Mouse (Mus musculus): ENCODE measurements at regions not wholly inside any gene's neighbourhood (a gene's known extent, or its start where the extent isn't known, plus 50 kb on each side); places are given as distances from the start of the nearest gene placed in this dataset.
A peak's percentile ranks its signal among the peaks of the same experiment; 100 is the strongest.

DNA sequence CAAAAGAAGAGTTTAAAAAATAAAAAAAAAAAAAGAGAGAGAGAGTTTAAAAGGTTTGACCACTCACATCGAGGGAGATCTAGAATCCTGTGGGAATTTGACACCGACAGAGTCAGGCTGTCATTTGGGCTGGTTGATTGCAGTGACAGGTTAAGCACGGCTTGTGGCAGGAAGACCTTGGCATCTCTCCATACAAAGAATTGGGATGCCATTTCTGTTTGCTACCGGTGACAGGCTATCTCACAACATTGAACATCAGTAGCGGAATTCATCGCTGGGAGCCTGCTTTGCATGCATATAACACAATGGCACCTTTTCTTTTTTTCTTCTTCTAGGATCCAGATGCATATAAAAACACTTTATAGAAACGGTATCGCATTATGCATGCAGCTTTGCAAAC, 53.7 kb upstream of the Gm26657 start:
- no peaks in the 10 kb centered on the region for H3K9me3 ChIP-seq
- no peaks in the 10 kb centered on the region for H3K36me3 ChIP-seq
- peaks cover 7% of the 10 kb centered on the region for H3K4me1 ChIP-seq (replicated peaks)
- 72% methylated on average over 8 of the region's 8 CpGs for WGBS
- ATAC-seq (ENCODE audit: insufficient number of reproducible peaks, insufficient read depth, low FRiP score, low TSS enrichment, low read depth) = no peak
- H3K9ac ChIP-seq (replicated peaks) = no peak overlapping the region
- no peak overlapping the region for H3K27ac ChIP-seq
- H3K4me2 ChIP-seq = no peak overlapping the region
- peaks cover 8% of the 10 kb centered on the region; the same call in 1 of the 2 replicates for H3K27me3 ChIP-seq
- H3K4me3 ChIP-seq (replicated peaks) = no peak overlapping the region

DNA sequence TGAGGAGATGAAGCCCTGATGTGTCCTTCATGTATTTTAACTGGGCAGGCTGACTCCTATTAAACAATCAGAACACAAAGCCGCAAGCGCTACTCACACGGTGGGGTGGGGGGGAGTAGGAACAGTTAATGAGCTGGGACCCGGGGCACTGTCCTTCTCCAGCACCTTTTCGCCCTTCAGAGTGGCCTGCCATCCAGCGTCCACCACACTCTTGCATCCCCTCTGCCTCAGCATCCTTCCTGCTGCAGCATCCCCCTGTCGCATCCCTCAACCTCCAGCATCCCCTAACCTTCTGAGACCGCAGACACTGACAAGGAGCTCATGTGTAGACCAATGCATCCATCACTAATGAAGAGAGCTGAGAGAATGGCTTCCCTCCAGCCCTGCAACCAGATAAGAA, 54.2 kb upstream of the Gm26657 start:
- H3K4me1 ChIP-seq (replicated peaks) = peaks cover 10% of the 10 kb centered on the region
- H3K4me2 ChIP-seq = peak overlapping the region; percentile 27
- no peaks in the 10 kb centered on the region for H3K9me3 ChIP-seq
- ATAC-seq (ENCODE audit: insufficient number of reproducible peaks, insufficient read depth, low FRiP score, low TSS enrichment, low read depth) = no peak
- H3K4me3 ChIP-seq (replicated peaks) = no peak overlapping the region
- 47% methylated on average over 8 of the region's 8 CpGs for WGBS
- no peak overlapping the region for H3K9ac ChIP-seq (replicated peaks)
- H3K36me3 ChIP-seq = no peaks in the 10 kb centered on the region
- H3K27ac ChIP-seq = no peak overlapping the region
- H3K27me3 ChIP-seq = peaks cover 8% of the 10 kb centered on the region; the same call in 1 of the 2 replicates

DNA sequence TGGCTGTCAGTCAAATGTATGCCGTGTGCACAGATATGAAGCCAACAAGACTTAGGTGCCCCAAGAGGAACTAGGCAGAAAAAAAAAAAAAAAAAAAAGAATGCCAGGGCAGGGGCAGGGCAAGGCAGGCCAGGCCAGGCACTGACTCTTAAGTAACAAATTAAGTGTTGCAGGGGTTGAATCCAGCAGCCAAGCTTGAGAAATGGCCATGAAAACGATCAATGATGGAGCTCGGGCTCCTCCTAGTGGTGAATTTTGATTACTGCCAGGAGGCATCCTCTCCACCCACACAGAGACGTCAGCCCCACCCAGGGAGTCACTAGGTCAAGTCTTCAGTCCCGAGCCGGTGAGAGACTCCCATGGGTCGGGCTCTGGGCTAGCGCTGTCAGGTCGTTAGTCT, 54.7 kb upstream of the Gm26657 start:
- no peak overlapping the region for H3K4me3 ChIP-seq (replicated peaks)
- no peak overlapping the region for H3K27ac ChIP-seq
- WGBS = 9% methylated on average over 9 of the region's 9 CpGs
- peaks cover 10% of the 10 kb centered on the region for H3K4me1 ChIP-seq (replicated peaks)
- H3K4me2 ChIP-seq = peak overlapping the region; percentile 27
- H3K27me3 ChIP-seq = peaks cover 8% of the 10 kb centered on the region; the same call in 1 of the 2 replicates
- no peaks in the 10 kb centered on the region for H3K9me3 ChIP-seq
- peak; percentile 20; the same call in 1 of the 2 replicates for ATAC-seq (ENCODE audit: insufficient number of reproducible peaks, insufficient read depth, low FRiP score, low TSS enrichment, low read depth)
- H3K36me3 ChIP-seq = no peaks in the 10 kb centered on the region
- no peak overlapping the region for H3K9ac ChIP-seq (replicated peaks)

DNA sequence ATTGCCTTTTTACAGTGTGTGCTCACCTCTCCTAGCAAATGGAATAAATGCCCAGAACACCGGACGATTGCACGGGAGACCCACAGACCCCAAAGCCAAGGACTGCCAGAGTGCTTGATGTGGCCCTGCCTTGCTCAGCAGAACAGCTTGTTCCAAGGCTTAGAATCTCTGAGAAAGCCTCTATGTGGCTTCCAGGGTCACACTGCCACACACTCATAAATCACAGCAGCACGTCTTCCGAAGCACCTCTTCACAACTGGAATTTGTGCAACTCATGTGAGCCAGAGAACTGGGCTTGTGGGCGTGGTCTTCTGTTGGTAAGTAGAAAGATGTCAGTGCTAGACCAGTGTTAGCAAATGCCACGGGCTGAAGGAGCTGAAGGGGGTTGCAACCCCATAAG, 55.8 kb upstream of the Gm26657 start:
- 73% methylated on average over 7 of the region's 7 CpGs for WGBS
- no peak overlapping the region for H3K4me3 ChIP-seq (replicated peaks)
- no peak overlapping the region for H3K4me2 ChIP-seq
- no peak overlapping the region for H3K9ac ChIP-seq (replicated peaks)
- H3K27me3 ChIP-seq = peaks cover 8% of the 10 kb centered on the region; the same call in 1 of the 2 replicates
- H3K27ac ChIP-seq = no peak overlapping the region
- H3K4me1 ChIP-seq (replicated peaks) = peaks cover 10% of the 10 kb centered on the region
- ATAC-seq (ENCODE audit: insufficient number of reproducible peaks, insufficient read depth, low FRiP score, low TSS enrichment, low read depth) = no peak
- H3K9me3 ChIP-seq = no peaks in the 10 kb centered on the region
- no peaks in the 10 kb centered on the region for H3K36me3 ChIP-seq

DNA sequence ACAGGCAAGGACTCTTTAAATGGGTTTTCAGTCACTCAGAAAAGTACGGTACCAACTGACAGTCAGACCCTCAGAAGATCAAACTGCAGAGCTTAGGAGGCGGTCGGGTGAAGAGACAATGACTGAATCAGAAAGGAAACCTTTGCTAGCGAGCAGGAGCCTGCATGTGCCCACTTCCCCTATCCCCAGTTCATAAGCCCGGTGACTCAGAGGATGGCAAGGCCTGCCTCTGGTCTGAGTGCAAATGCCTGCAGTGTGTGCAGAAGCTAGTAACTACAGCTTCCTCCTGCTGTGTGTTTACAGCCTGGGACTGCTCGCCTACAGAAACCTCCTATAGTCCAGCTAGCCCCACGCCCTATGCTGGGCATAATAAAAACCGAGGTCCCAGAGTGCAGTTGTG, 58.7 kb upstream of the Gm26657 start:
- H3K4me1 ChIP-seq (replicated peaks) = peaks cover 10% of the 10 kb centered on the region
- peaks cover 7% of the 10 kb centered on the region; the same call in 1 of the 2 replicates for H3K27me3 ChIP-seq
- H3K9ac ChIP-seq (replicated peaks) = no peak overlapping the region
- no peak for ATAC-seq (ENCODE audit: insufficient number of reproducible peaks, insufficient read depth, low FRiP score, low TSS enrichment, low read depth)
- H3K9me3 ChIP-seq = no peaks in the 10 kb centered on the region
- no peak overlapping the region for H3K4me3 ChIP-seq (replicated peaks)
- H3K36me3 ChIP-seq = no peaks in the 10 kb centered on the region
- no peak overlapping the region for H3K27ac ChIP-seq
- 48% methylated on average over 8 of the region's 8 CpGs for WGBS
- H3K4me2 ChIP-seq = no peak overlapping the region

DNA sequence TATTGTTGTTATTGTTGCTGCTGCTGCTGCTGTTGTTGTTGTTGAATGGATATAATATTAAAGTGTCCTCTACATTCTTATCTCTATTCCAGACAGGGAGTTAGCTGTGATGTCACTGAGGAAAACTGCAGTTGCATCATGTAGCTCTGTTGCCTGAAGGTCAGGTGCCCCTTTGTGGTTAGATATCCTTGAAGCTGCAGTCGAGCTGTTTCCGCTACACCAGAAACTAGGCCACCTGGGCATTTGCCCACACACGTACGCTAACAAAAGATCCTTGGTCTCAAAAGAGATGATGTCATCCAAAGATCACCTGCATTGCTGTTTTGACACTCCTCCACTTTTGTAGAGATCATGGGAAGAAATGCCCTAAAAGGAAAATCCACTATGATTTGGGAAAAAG, 66.0 kb upstream of the Gm26657 start:
- ATAC-seq (ENCODE audit: insufficient number of reproducible peaks, insufficient read depth, low FRiP score, low TSS enrichment, low read depth) = no peak
- WGBS = 92% methylated on average over 4 of the region's 4 CpGs
- 0 out of 2 replicates have a peak, but pooled peaks cover 6% of the 10 kb centered on the region for H3K9me3 ChIP-seq
- no peaks in the 10 kb centered on the region for H3K4me1 ChIP-seq (replicated peaks)
- no peaks in the 10 kb centered on the region for H3K36me3 ChIP-seq
- H3K9ac ChIP-seq (replicated peaks) = no peak overlapping the region
- H3K4me2 ChIP-seq = no peak overlapping the region
- H3K4me3 ChIP-seq (replicated peaks) = no peak overlapping the region
- H3K27ac ChIP-seq = no peak overlapping the region
- no peaks in the 10 kb centered on the region for H3K27me3 ChIP-seq

DNA sequence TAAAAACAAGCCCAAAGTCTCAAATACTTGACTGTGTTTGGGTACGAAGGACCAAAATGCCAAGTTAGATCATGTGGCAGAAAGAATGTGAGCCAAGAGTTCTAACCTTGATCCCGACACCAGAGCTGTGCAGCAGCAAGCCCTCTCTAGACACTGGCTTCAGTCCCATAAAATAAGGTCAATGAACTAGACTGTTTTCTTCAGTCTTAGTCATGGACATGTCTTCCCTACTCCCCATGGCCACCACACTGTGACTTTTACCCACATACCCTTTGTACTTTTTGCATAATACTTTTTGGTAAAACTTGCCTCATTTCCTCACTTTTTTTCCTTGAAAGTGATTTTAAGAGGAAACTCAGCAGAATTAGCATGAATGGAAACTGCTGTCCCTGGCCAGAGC, 74.9 kb upstream of the Gm26657 start:
- no peak overlapping the region for H3K27ac ChIP-seq
- 80% methylated on average over 2 of the region's 2 CpGs for WGBS

DNA sequence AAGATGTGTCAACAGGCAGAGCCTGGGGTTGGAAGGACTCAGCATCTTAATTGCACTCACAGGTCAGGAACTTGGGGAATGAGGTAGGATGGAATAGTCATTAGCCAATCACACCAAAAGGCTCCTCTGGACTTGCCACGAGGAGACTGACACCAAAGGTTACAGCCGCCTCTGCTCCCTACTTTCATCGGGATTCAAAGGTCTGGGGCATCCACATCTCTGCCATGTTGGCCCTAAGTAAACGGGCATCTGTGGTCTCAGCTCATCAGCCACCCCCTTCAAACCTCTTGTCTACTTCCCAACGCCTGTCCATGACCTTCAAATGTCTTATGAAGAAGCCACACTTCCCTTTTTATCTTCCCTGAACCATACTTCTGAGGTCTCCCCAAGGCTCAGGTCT, 78.1 kb upstream of the Gm26657 start:
- no peaks in the 10 kb centered on the region for H3K36me3 ChIP-seq
- no peak overlapping the region for H3K4me3 ChIP-seq (replicated peaks)
- H3K4me1 ChIP-seq (replicated peaks) = peaks cover 7% of the 10 kb centered on the region; the same call in 1 of the 2 replicates
- ATAC-seq (ENCODE audit: insufficient number of reproducible peaks, insufficient read depth, low FRiP score, low TSS enrichment, low read depth) = no peak
- no peak overlapping the region for H3K9ac ChIP-seq (replicated peaks)
- H3K27ac ChIP-seq = no peak overlapping the region
- H3K4me2 ChIP-seq = no peak overlapping the region
- no peaks in the 10 kb centered on the region for H3K27me3 ChIP-seq
- 61% methylated on average over 5 of the region's 5 CpGs for WGBS
- no peaks in the 10 kb centered on the region for H3K9me3 ChIP-seq

More for the DNA sequence above, 74.9 kb upstream of the Gm26657 start:
- H3K9me3 ChIP-seq = no peaks in the 10 kb centered on the region
- no peak overlapping the region for H3K4me3 ChIP-seq (replicated peaks)
- no peak for ATAC-seq (ENCODE audit: insufficient number of reproducible peaks, insufficient read depth, low FRiP score, low TSS enrichment, low read depth)
- H3K27me3 ChIP-seq = no peaks in the 10 kb centered on the region
- no peak overlapping the region for H3K4me2 ChIP-seq
- no peak overlapping the region for H3K9ac ChIP-seq (replicated peaks)
- H3K36me3 ChIP-seq = no peaks in the 10 kb centered on the region
- no peaks in the 10 kb centered on the region for H3K4me1 ChIP-seq (replicated peaks)

DNA sequence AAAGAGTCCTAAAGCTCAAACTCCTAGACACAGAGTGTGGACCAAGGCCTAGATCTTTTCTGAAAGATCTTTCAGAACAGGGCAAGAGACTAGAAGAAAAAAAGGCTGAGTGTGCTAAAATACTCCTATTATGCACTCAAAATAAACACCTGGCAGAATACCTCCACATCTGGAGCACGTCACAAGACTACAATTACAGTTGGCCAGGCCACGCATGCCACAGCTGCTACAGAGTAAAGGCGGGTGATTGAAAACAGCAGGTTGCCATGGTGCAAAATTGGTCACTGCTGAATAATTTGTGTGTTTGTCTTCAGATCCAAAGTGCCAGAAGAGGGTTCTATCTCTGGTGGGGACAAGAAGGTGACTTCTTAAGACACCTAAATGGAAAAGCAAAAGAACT, 82.8 kb upstream of the Gm26657 start:
- Histone ChIP-seq H3K4me1 (replicated peaks) (peaks cover 15% of the 10 kb centered on the region), H3K9ac (replicated peaks) (no peak overlapping the region), H3K36me3 (no peaks in the 10 kb centered on the region), H3K9me3 (no peaks in the 10 kb centered on the region), H3K4me3 (replicated peaks) (no peak overlapping the region), H3K27ac (0 out of 2 replicates have a peak overlapping the region, but pooled peaks have one; percentile 29), H3K4me2 (no peak overlapping the region), H3K27me3 (no peaks in the 10 kb centered on the region; the same call in 1 of the 2 replicates)
- ATAC-seq (ENCODE audit: insufficient number of reproducible peaks, insufficient read depth, low FRiP score, low TSS enrichment, low read depth) = peak; percentile 56; the same call in 1 of the 2 replicates
- WGBS = 29% methylated on average over 3 of the region's 3 CpGs

DNA sequence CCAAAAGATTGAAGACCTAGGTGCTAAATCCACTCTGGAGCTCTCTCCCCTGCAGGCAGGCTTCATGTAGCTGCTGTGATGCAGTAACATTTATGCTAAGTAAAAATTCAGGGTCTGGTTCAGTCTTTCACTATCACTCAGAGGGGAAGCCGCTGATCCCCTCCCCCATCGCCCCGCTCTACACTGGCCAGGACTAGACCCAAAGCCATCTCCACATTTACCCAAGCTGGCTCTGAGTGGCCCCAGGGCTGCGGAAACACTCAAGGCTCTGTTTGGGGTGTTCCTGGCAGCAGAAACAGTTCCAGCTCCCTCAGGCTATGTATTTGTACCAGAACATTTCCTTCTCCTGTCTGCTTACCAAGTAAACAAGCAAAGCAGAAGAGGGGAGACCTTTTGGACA, 85.5 kb upstream of the Gm26657 start:
- H3K27ac ChIP-seq = no peak overlapping the region
- H3K9me3 ChIP-seq = no peaks in the 10 kb centered on the region
- H3K4me2 ChIP-seq = no peak overlapping the region
- H3K27me3 ChIP-seq = no peaks in the 10 kb centered on the region; the same call in 1 of the 2 replicates
- ATAC-seq (ENCODE audit: insufficient number of reproducible peaks, insufficient read depth, low FRiP score, low TSS enrichment, low read depth) = no peak; the same call in 1 of the 2 replicates
- H3K4me3 ChIP-seq (replicated peaks) = no peak overlapping the region
- WGBS = 84% methylated on average over 4 of the region's 4 CpGs
- no peaks in the 10 kb centered on the region for H3K36me3 ChIP-seq
- H3K4me1 ChIP-seq (replicated peaks) = peaks cover 15% of the 10 kb centered on the region
- H3K9ac ChIP-seq (replicated peaks) = no peak overlapping the region

DNA sequence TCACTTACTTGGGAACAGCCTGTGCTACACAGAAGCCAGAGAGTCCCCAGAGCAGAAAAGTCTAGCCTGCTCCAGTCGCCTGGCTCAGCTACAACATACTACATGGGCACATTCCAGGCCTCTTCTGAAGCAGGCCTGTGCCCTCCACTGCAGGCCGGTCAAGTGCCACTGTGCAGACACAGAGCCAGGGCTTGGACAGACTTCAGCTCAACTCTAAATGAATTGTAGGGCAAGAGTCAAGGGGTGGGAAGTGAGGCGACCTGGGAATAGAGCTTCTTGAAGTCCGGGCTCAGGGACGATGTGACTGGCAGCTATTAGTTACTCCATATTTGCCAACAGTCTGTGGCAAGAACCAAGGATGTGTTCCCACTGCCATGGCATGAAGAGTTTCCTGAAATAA, 87.1 kb upstream of the Gm26657 start:
- H3K9me3 ChIP-seq = no peaks in the 10 kb centered on the region
- no peak overlapping the region for H3K27ac ChIP-seq
- H3K4me2 ChIP-seq = no peak overlapping the region
- no peak overlapping the region for H3K9ac ChIP-seq (replicated peaks)
- WGBS = 80% methylated on average over 5 of the region's 5 CpGs
- peaks cover 15% of the 10 kb centered on the region for H3K4me1 ChIP-seq (replicated peaks)
- H3K4me3 ChIP-seq (replicated peaks) = no peak overlapping the region
- no peaks in the 10 kb centered on the region for H3K36me3 ChIP-seq
- H3K27me3 ChIP-seq = no peaks in the 10 kb centered on the region; the same call in 1 of the 2 replicates
- no peak for ATAC-seq (ENCODE audit: insufficient number of reproducible peaks, insufficient read depth, low FRiP score, low TSS enrichment, low read depth)

DNA sequence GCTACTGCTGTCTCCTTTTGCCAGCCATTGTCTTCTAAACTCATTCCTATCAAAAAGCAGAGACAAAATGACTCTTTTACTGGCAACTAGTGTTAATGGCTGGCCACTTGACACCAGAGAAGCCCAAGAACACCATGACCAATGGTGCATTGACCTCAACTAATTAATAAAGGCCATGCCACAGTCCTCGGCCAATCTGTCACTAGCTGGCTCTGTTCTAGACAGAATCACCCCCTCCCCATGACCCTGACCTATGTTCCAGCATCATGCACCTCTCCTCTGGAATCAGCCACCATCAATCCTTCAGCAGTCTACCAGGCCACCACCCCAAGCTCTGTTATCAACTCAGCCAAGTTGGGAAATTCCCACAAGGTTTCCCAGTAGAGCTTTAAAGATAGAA, 90.1 kb upstream of the Gm26657 start:
- Histone ChIP-seq H3K27me3 (no peaks in the 10 kb centered on the region; the same call in 1 of the 2 replicates), H3K4me3 (replicated peaks) (no peak overlapping the region), H3K9ac (replicated peaks) (no peak overlapping the region), H3K27ac (no peak overlapping the region), H3K4me1 (replicated peaks) (peaks cover 11% of the 10 kb centered on the region), H3K4me2 (no peak overlapping the region), H3K36me3 (no peaks in the 10 kb centered on the region), H3K9me3 (no peaks in the 10 kb centered on the region)
- ATAC-seq (ENCODE audit: insufficient number of reproducible peaks, insufficient read depth, low FRiP score, low TSS enrichment, low read depth) = no peak
- WGBS = 60% methylated on average over 1 of the region's 1 CpGs

Data from limb, embryonic 12.5 days (tissue).